Mouse (Mus musculus): Measurements from ENCODE around the gene Hoxa3.

The Hoxa3 gene

GRCm38 (mm10) chr6:52215771-52216535, 2.8 kb upstream of the Hoxa3 start:
- in situ Hi-C loops (cut with MboI; ENCODE audit: low pct_unique_long_range_greater_than_20kb in 1 of 2, low sequenced_read_pairs in 2 of 2, unreplicated experiment in 1 of 2): loop anchor here (25.0 kb wide), 2 partner anchors 354 to 1029 kb away; no protein-coding TSS in a partner anchor

- in situ Hi-C loops (cut with MboI; ENCODE audit: low pct_unique_long_range_greater_than_20kb in 1 of 2, low sequenced_read_pairs in 2 of 2, unreplicated experiment in 1 of 2): loop anchor here (25.0 kb wide), 2 partner anchors 353 to 1028 kb away; no protein-coding TSS in a partner anchor
These were observed 1.9 kb upstream of the Hoxa3 start for GRCm38 (mm10) chr6:52215070-52215469.

DNA sequence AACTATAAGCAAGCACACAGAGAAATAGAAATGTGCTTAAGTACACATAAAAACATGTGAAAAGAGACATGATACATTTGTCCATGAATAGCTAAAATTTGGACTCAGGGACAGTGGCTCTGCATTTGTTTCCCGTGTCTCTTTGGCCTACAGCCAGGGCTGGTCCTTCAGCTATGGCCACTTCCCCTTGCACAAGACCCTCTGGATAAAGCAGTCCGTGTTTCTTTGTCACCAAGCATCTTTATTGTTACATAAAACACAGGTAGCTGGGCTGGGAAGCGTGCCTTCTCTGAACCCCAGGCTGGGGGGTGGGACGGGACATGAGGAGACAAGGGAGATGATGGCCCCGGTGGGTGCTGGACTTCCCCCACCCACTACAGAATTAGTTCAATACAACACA, 1.1 kb upstream of the Hoxa3 start:
- in situ Hi-C loops (cut with MboI; ENCODE audit: low pct_unique_long_range_greater_than_20kb in 1 of 2, low sequenced_read_pairs in 2 of 2, unreplicated experiment in 1 of 2): loop anchor here (25.0 kb wide), 2 partner anchors 352 to 1027 kb away; no protein-coding TSS in a partner anchor

GRCm38 (mm10) chr6:52212556-52213118, 499 bp downstream of the Hoxa3 start:
- in situ Hi-C loops (cut with MboI; ENCODE audit: low pct_unique_long_range_greater_than_20kb in 1 of 2, low sequenced_read_pairs in 2 of 2, unreplicated experiment in 1 of 2): loop anchor here (25.0 kb wide), 2 partner anchors 350 to 1025 kb away; no protein-coding TSS in a partner anchor

DNA sequence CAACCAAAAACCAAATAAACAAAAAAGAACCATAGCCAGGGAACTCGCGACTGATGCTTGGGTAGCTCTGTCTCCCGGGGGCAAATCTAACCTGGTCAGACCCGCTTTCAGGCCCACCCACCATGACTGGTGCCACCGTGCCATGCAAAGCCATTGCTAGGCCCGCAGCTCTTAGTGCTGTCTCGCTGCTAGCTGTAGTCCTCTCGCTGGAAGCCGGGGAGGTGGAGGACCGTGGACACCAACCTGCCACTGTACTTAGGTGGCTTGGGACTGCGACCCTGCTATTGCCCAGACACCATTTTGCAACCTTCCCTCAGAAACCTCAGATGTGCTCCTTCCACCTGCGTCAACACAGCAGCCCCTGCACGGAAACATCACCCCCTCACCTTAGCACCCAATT, 1.2 kb downstream of the Hoxa3 start:
- in situ Hi-C loops (cut with MboI; ENCODE audit: low pct_unique_long_range_greater_than_20kb in 1 of 2, low sequenced_read_pairs in 2 of 2, unreplicated experiment in 1 of 2): loop anchor here (25.0 kb wide), 2 partner anchors 350 to 1025 kb away; no protein-coding TSS in a partner anchor

DNA sequence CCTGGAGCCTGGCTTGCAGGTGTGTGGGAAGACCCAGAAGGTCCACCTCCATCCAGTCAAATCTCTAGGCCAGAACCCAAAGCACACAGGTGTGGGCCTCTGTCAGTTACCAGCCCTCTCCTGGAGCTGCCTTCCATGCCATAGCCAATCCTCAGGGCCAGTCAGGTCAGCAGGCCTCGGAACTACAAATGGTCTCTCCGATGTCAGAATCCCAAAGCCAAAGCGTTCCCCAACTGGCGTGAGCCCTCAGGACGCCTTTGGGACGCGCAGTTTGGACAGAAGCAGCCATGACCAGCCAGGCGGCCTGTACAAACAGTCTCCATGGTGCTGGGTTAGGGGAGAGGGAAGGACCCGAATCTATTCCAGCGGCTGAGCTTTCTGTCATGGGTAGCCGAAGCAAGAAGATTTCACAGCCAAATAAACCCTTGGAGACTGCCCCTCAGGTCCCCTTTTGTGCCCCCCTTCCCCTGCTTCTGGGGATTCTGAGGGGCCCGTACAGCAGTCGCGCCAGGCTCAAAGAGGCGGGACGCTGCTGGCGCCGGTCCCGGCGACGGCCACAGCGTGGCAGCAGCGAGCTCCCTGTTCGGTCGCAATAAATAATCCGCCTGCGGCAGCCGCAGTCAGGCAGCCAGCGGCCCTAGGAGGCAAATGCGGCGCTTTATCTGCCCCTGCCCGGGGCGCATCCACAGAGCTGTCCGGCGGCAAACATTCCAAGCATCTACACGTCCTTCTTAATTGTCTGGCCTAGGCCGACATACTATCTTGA, 1.8 kb downstream of the Hoxa3 start:
- in situ Hi-C loops (cut with MboI; ENCODE audit: low pct_unique_long_range_greater_than_20kb in 1 of 2, low sequenced_read_pairs in 2 of 2, unreplicated experiment in 1 of 2): loop anchor here (25.0 kb wide), 2 partner anchors 349 to 1024 kb away; no protein-coding TSS in a partner anchor

DNA sequence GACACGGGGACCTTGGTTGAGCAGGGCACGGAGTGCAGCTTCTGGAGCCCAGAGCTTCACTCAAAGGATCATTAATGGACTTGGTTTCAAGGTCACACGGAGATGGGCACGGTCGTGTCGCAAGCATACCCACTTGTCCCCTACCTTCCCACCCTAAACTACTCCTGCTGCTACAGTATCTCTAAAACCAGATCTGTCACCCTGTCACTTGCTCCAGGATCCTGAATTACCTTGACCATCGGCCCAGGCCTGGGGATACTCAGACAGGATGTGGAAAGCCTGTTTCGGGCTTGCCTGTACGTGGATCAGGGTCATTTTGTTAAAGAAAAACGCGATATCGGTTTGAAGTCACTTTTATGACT, 3.5 kb downstream of the Hoxa3 start:
- in situ Hi-C loops (cut with MboI; ENCODE audit: low pct_unique_long_range_greater_than_20kb in 1 of 2, low sequenced_read_pairs in 2 of 2, unreplicated experiment in 1 of 2): loop anchor here (25.0 kb wide), 2 partner anchors 347 to 1022 kb away; no protein-coding TSS in a partner anchor

GRCm38 (mm10) chr6:52208868-52209684, 4.1 kb downstream of the Hoxa3 start:
- in situ Hi-C loops (cut with MboI; ENCODE audit: low pct_unique_long_range_greater_than_20kb in 1 of 2, low sequenced_read_pairs in 2 of 2, unreplicated experiment in 1 of 2): loop anchor here (25.0 kb wide), 2 partner anchors 347 to 1022 kb away; no protein-coding TSS in a partner anchor

GRCm38 (mm10) chr6:52208072-52208867, 4.9 kb downstream of the Hoxa3 start, which contains the start of gene Hoxa6:
Hoxa6 (minus strand) TSS chr6:52208722.
- in situ Hi-C loops (cut with MboI; ENCODE audit: low pct_unique_long_range_greater_than_20kb in 1 of 2, low sequenced_read_pairs in 2 of 2, unreplicated experiment in 1 of 2): loop anchor here (25.0 kb wide), 2 partner anchors 346 to 1021 kb away; no protein-coding TSS in a partner anchor

DNA sequence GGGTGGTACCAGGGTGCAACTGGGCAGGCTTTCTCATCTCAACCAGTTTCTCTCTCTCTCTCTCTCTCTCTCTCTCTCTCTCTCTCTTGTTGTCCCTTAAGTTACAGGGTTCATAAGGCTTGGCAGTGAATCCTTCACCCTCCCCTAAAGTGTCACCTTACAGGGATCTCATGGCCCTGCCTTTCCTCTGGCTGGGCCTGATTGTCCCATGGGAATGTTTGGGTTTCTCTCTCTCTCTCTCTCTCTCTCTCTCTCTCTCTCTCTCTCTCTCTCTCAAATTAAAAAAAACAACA, 5.5 kb downstream of the Hoxa3 start:
- in situ Hi-C loops (cut with MboI; ENCODE audit: low pct_unique_long_range_greater_than_20kb in 1 of 2, low sequenced_read_pairs in 2 of 2, unreplicated experiment in 1 of 2): loop anchor here (25.0 kb wide), 2 partner anchors 345 to 1020 kb away; no protein-coding TSS in a partner anchor

GRCm38 (mm10) chr6:52206882-52207683, 6.1 kb downstream of the Hoxa3 start:
- in situ Hi-C loops (cut with MboI; ENCODE audit: low pct_unique_long_range_greater_than_20kb in 1 of 2, low sequenced_read_pairs in 2 of 2, unreplicated experiment in 1 of 2): loop anchor here (25.0 kb wide), 2 partner anchors 345 to 1020 kb away; no protein-coding TSS in a partner anchor

GRCm38 (mm10) chr6:52205638-52206621, 7.2 kb downstream of the Hoxa3 start:
- in situ Hi-C loops (cut with MboI; ENCODE audit: low pct_unique_long_range_greater_than_20kb in 1 of 2, low sequenced_read_pairs in 2 of 2, unreplicated experiment in 1 of 2): loop anchor here (25.0 kb wide), 2 partner anchors 344 to 1019 kb away; no protein-coding TSS in a partner anchor

DNA sequence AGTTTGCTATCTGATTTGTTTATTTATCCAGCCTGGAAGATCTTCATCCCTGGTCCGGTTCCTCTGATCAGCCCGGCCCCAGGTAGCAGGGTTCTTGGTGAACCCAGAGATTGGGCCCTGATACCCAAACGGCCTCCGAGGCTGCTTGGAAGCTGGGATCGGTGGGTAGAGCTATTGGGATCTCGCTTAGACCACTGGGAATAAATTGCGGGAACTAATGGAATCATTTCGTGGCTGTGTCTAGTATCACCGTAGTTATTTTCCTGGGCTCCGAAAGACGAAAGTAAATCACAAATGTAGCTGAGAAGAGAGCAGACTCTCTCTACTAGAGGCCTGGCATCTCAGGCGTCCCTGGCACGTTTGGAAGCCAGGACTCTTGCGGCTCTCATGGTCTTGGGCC, 7.9 kb downstream of the Hoxa3 start:
- in situ Hi-C loops (cut with MboI; ENCODE audit: low pct_unique_long_range_greater_than_20kb in 1 of 2, low sequenced_read_pairs in 2 of 2, unreplicated experiment in 1 of 2): loop anchor here (25.0 kb wide), 2 partner anchors 343 to 1018 kb away; no protein-coding TSS in a partner anchor

GRCm38 (mm10) chr6:52204050-52204752, 8.9 kb downstream of the Hoxa3 start, which contains the start of gene Hoxa5:
Hoxa5 (minus strand) TSS chr6:52204587.
- in situ Hi-C loops (cut with MboI; ENCODE audit: low pct_unique_long_range_greater_than_20kb in 1 of 2, low sequenced_read_pairs in 2 of 2, unreplicated experiment in 1 of 2): loop anchor here (25.0 kb wide), 2 partner anchors 342 to 1017 kb away; no protein-coding TSS in a partner anchor

Data from mouse embryonic stem cell (cell line).